Mouse (Mus musculus): ENCODE measurements around the gene Wnk4. TPM values are rescaled to one million over a fixed set of nuclear protein-coding genes. Genes with fewer than 3 reads are reported as not detected.

Gene Wnk4
- total and polyA plus RNA-seq, 2 experiments from 2014 or later, result 1.5 to 6.5 TPM

DNA sequence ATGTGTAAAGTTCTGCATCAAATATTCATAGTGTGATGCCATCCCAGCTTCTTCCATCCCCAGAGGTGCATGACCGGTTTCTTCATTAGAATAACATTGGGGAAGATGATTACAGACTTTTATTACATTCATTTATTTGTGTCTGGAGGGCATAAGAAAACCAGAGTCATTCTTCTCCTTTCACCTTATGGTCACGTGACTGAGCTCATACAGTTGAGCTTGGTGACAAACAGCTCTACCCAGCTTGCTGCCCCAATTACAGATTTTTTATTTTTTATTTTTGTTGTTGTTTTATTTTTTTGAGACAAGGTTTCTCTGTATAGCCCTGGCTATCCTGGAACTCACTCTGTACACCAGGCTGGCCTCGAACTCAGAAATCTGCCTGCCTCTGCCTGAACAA lies 12.1 kb downstream of the Wnk4 start:
- TF ChIP-seq CTCF (IDR thresholded peaks at IDR 0.05; ENCODE audit: low read depth), result no peak
- Histone ChIP-seq H3K4me3 (ENCODE audit: low read length) (no peak overlapping the region), H3K36me3 (ENCODE audit: insufficient read depth, low read length) (no peaks in the 10 kb centered on the region), H3K27ac (no peak overlapping the region), H3K9ac (replicated peaks; ENCODE audit: low read length) (no peak overlapping the region), H3K4me1 (ENCODE audit: insufficient read depth, low read length) (peaks cover 9% of the 10 kb centered on the region), H3K27me3 (ENCODE audit: insufficient read depth, low read length) (no peaks in the 10 kb centered on the region), H3K4me2 (ENCODE audit: low read depth, low read length) (no peak overlapping the region), H3K9me3 (ENCODE audit: low read length) (no peaks in the 10 kb centered on the region)
- DNase-seq (ENCODE audit: low spot score), result no peak
- WGBS, result 83% methylated on average over 3 of the region's 3 CpGs
- ATAC-seq, result no peak

DNA sequence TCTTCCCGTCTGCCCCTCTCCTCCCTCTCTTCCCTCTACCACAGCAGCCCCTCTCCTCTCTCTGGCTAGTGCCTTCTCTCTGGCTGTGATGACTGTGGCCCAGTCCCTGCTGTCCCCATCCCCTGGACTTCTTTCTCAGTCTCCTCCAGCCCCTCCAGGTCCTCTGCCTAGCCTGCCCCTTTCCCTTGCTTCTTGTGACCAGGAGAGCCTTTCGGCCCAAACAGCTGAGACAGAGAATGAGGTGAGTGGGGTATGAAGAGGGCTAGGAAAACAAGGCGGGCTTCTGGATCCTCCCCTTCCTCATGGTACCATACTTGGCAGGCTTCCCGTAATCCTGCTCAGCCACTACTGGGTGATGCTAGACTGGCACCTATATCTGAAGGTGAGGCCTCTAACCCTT lies 14.9 kb downstream of the Wnk4 start:
- H3K36me3 ChIP-seq (ENCODE audit: insufficient read depth, low read length), result no peaks in the 10 kb centered on the region
- H3K4me3 ChIP-seq (ENCODE audit: low read length), result no peak overlapping the region
- DNase-seq (ENCODE audit: low spot score) (no peak), ATAC-seq (no peak)
- no peak overlapping the region for H3K27ac ChIP-seq
- H3K9me3 ChIP-seq (ENCODE audit: low read length), result no peaks in the 10 kb centered on the region
- no peak overlapping the region for H3K9ac ChIP-seq (replicated peaks; ENCODE audit: low read length)
- TF ChIP-seq CTCF (IDR thresholded peaks at IDR 0.05; ENCODE audit: low read depth), result no peak
- peaks cover 18% of the 10 kb centered on the region for H3K4me1 ChIP-seq (ENCODE audit: insufficient read depth, low read length)
- H3K4me2 ChIP-seq (ENCODE audit: low read depth, low read length), result no peak overlapping the region
- no peaks in the 10 kb centered on the region for H3K27me3 ChIP-seq (ENCODE audit: insufficient read depth, low read length)
- WGBS, result 66% methylated on average over 4 of the region's 4 CpGs

DNA sequence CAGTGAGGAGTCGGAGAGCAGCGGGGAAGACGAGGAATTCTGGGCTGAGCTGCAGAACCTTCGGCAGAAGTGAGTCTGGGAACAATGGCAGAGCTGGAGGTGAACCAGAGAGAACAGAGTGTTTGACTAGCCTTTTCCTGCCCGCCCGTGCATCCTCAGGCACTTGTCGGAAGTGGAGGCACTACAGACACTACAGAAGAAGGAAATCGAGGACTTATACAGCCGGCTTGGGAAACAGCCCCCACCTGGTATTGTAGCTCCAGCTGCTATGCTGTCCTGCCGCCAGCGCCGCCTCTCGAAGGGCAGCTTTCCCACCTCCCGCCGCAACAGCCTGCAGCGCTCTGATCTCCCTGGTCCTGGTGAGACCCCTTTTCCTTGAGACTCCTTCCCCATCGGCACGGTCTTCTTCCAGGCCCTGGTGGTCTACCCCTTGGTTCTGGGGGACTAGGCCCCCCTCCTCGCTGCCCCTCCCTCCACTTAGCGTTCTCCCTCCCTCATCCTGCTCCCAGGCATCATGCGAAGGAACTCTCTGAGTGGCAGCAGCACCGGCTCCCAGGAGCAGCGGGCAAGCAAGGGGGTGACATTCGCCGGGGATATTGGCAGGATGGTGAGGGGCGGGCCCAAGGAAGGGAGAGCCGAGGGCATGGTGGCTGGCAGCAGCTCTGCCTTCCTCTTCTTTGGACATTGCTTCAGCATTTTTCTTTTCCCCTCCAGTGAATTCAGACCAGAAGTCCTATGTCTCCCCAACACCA lies 16.1 kb downstream of the Wnk4 start:
- Histone ChIP-seq H3K27ac (no peak overlapping the region), H3K9me3 (ENCODE audit: low read length) (no peaks in the 10 kb centered on the region), H3K4me1 (ENCODE audit: insufficient read depth, low read length) (peaks cover 18% of the 10 kb centered on the region), H3K4me2 (ENCODE audit: low read depth, low read length) (peak overlapping the region; percentile 8), H3K36me3 (ENCODE audit: insufficient read depth, low read length) (no peaks in the 10 kb centered on the region), H3K9ac (replicated peaks; ENCODE audit: low read length) (no peak overlapping the region; the same call in 1 of the 2 replicates), H3K27me3 (ENCODE audit: insufficient read depth, low read length) (no peaks in the 10 kb centered on the region), H3K4me3 (ENCODE audit: low read length) (no peak overlapping the region)
- 27% methylated on average over 27 of the region's 27 CpGs for WGBS
- TF ChIP-seq CTCF (IDR thresholded peaks at IDR 0.05; ENCODE audit: low read depth), result no peak
- DNase-seq (ENCODE audit: low spot score) (no peak), ATAC-seq (no peak)

DNA sequence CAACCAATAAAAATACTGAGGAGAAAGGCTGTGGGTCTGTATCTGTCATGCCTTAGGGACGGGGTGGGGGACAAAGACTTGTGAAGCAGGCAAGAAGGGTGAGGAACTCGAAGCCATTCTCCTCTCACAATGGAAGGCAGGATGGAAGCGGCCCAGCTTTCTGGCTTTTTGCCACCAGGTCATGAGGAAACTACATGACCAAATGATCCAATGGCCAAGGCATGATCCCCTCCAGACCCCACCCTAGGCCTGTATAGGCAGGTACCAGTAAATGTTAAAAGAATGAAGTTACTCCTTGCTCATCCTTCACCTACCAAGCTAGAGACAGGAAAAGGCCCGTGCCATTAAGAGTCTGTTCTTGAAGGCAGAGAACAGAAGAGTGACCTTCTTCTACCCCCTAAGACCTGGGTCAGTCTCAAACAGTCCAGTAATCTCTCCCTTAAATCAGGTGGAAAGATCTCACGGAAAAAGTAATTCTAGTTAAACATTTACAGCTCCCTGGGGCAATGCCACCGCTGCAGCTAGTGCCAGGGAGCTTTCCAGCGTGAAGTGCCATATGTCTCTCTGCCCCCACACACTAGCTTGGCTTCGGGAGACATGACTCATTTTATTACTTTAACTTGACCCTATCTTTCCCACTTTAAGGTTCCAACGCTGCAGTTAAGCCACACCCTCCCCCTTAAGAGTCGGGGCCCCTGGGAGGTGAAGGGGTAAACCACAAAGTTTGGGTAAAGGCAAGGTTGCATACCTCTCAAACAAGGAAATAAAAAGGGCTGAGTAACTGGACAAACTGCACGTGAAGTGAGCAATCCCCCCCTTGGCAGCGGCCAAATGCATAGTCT lies 17.2 kb downstream of the Wnk4 start:
- Histone ChIP-seq H3K4me1 (ENCODE audit: insufficient read depth, low read length) (peaks cover 18% of the 10 kb centered on the region), H3K36me3 (ENCODE audit: insufficient read depth, low read length) (no peaks in the 10 kb centered on the region), H3K27ac (no peak overlapping the region), H3K4me2 (ENCODE audit: low read depth, low read length) (peak overlapping the region; percentile 69), H3K9me3 (ENCODE audit: low read length) (no peaks in the 10 kb centered on the region), H3K27me3 (ENCODE audit: insufficient read depth, low read length) (no peaks in the 10 kb centered on the region), H3K9ac (replicated peaks; ENCODE audit: low read length) (peak overlapping the region; percentile 77), H3K4me3 (ENCODE audit: low read length) (peak overlapping the region; percentile 65)
- ATAC-seq (no peak), DNase-seq (ENCODE audit: low spot score) (no peak)
- no peak for TF ChIP-seq CTCF (IDR thresholded peaks at IDR 0.05; ENCODE audit: low read depth)
- WGBS, result 67% methylated on average over 12 of the region's 12 CpGs

DNA sequence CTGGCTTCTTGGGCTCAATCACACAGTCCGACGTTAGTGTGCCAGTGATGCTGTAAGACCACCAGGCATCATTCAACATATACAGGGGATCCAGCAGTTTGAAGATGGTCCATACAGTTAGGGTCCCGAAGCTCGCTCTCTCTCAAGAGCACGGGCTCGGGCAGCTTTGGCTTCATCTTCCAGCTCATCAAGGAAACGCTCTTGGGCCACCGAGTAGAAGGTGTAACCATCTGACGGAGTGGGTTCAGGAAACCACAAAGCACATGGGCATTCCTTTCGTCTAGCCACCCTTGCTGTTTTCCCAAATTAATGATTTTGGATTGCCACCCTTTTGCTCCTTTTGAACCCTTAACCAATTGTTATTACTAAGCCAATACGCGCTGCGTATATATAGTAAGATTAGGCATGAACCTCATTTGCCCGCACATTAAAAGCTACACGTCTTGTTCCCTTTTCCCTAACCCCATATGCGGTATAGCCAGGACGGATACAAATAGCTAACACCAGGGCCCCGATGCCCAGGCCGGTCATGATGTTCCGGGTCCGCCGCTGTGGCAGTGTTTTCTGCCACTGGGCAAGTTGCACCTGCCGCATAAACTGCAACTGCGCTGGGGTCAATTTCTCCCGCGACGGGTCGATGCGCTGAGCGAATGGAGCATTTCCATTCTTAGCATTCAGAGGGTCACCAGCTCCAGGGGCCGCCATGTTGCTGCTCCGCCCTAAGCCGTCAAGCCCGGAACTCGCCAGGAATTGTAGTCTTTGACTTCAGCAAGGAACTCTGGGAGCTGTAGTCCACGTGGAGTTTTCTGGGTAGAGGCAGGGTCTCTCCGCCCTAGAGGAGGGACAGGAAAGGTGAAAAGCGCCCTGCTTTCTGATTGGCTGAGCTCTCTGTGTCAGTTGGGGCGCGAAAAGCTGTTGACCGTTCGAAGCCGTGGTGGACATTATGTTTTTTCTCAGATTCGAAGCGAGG lies 18.1 kb downstream of the Wnk4 start, which contains the start of the genes Cntd1 and Coa3:
Gene Cntd1, plus strand, starts transcription at position 790 of the 970 bp plus-strand sequence.
Gene Coa3, minus strand, starts transcription at position 892 of the 970 bp plus-strand sequence.
- Histone ChIP-seq H3K9me3 (ENCODE audit: low read length) (no peaks in the 10 kb centered on the region), H3K9ac (replicated peaks; ENCODE audit: low read length) (peak within 1 kb of the TSS; percentile 77), H3K27ac (peak within 1 kb of the TSS; percentile 71; the same call in 1 of the 2 replicates), H3K27me3 (ENCODE audit: insufficient read depth, low read length) (no peaks in the 10 kb centered on the region), H3K4me2 (ENCODE audit: low read depth, low read length) (peak within 1 kb of the TSS; percentile 69), H3K36me3 (ENCODE audit: insufficient read depth, low read length) (no peaks in the 10 kb centered on the region), H3K4me3 (ENCODE audit: low read length) (peak within 1 kb of the TSS; percentile 65), H3K4me1 (ENCODE audit: insufficient read depth, low read length) (peaks cover 18% of the 10 kb centered on the region)
- peak; percentile 96 for DNase-seq (ENCODE audit: low spot score)
- ATAC-seq, result peak; percentile 97
- 11% methylated on average over 45 of the region's 45 CpGs for WGBS
- TF ChIP-seq CTCF (IDR thresholded peaks at IDR 0.05; ENCODE audit: low read depth), result peak; percentile 46

DNA sequence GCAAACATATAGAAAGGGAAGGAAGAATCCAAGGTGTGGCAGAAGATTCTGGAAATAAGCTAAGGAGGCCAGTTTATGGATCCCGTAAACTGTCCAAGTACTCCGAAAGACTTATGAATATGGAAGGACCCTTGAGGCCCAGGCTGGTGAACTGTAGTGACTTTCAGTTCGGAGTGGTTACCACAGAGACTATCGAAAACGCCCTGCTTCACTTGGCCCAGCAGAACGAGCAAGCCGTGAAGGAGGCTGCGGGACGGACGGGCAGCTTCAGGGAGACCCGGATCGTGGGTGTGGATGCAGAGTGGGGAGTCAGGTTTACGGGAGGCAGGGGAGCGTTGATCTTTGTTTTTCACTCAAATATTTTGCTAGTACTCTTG lies 18.8 kb downstream of the Wnk4 start:
- Histone ChIP-seq H3K27ac (no peak overlapping the region), H3K4me1 (ENCODE audit: insufficient read depth, low read length) (peaks cover 18% of the 10 kb centered on the region), H3K9me3 (ENCODE audit: low read length) (no peaks in the 10 kb centered on the region), H3K9ac (replicated peaks; ENCODE audit: low read length) (no peak overlapping the region), H3K4me2 (ENCODE audit: low read depth, low read length) (peak overlapping the region; percentile 69), H3K27me3 (ENCODE audit: insufficient read depth, low read length) (no peaks in the 10 kb centered on the region), H3K36me3 (ENCODE audit: insufficient read depth, low read length) (no peaks in the 10 kb centered on the region), H3K4me3 (ENCODE audit: low read length) (peak overlapping the region; percentile 65)
- 61% methylated on average over 14 of the region's 14 CpGs for WGBS
- no peak for TF ChIP-seq CTCF (IDR thresholded peaks at IDR 0.05; ENCODE audit: low read depth)
- ATAC-seq, result peak; percentile 16; the same call in 1 of the 2 replicates
- no peak for DNase-seq (ENCODE audit: low spot score)
